Mouse (Mus musculus) cerebellum, adult 2 months (tissue): ENCODE measurements around the gene Maea.

Experiments used
- CTCF ChIP-seq: fragments of 200-500 bp; IDR thresholded peaks from 2 replicates; pipeline ENCODE4 v1.5.1; 2011; ENCODE audit warnings: low read depth, mild to moderate bottlenecking, control low read depth, low read length, moderate library complexity, borderline replicate concordance; ENCODE audit not compliant: insufficient read depth
- POLR2A ChIP-seq: fragments of 200-500 bp; IDR thresholded peaks from 2 replicates; pipeline ENCODE4 v1.6.1; 2011; ENCODE audit warnings: low read length, control low read depth, borderline replicate concordance; ENCODE audit not compliant: insufficient read depth

DNA sequence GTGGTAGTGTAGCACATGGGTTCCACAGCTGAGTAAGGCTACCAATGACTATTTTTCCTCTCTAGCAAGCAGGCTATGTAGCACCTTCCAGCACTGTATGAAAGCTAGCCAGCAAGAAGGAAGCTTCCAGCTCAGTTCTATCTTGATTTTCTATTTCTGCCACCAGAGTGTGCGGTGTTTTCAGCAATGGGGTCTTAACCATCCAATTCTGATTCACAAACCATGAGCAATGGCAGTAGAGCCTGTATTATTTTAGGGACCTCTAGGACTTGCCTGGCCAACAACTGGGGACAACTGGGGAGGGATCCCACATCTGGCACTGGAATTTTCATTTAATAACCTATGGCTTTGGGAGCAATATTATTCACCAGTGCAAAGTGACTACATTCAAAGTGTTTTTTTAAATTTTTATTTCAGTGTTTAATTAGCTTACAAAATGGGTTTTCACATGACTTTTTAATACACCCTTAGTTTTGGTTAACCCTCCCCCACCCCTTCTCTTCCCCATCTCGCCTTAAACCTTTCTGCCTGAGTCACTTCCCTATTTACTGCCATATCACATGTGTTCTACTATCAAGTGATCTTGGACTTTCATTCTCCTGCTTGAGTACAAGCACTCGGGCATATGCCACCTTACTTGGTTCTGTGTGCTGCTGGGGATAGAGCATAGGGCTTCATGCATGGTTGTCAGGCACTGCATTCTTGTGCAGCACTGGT lies 16.4 kb downstream of the Maea start:
- TF ChIP-seq CTCF (no peak), POLR2A (no peak)
